In the genomic region with DNA sequence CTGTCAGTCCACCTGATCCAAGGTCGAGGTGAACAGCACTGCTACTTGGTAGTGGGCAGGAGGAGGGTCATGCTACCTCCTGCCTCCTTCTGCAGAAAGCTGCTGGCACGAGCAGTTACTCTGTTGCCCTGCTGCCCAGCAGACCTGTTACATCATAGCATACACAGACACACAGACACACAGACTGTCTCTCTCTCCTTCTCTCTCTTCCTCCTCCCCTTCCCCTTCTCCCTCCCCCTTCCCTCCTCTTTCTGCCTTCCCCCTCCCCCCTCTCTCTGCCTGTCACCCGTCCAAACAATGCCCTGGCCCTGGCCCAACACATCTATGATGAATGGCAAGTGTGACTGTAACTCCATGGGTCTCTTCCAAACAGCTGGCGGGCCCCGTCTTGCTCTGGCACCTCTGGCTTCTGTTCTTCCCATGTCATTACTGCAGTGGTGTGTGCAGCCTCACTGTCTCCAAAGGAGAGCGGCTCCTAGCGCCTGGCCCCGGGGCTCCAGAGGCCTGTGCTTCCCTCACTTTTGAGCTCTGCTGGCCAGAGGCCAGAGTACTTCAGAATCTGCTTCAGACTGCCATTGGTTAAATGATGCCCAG, we compare ENCODE assay signal across 9 mouse cellular contexts. TPM values are rescaled to one million over a fixed set of nuclear protein-coding genes. Genes with fewer than 3 reads are reported as not detected.
A peak's percentile ranks its signal among the peaks of the same experiment; 100 is the strongest.
DNase-seq lines count a peak whose midpoint lies in the region; ATAC-seq lines count a peak whose summit lies in the region.
"Had no signal": no experiment of that assay in that cellular context is flagged by ENCODE, and none has a peak within 500 bp of the region (broad histone marks: within the 10 kb centered on the region; RNA-seq: fewer than 3 reads in every experiment).

No protein-coding gene starts in this region.

- no peak overlapping the region for H3K9ac ChIP-seq in embryonic facial prominence, embryonic 13.5 days
- H3K9ac ChIP-seq in intestine, embryonic 15.5 days: no peak overlapping the region
- H3K9ac ChIP-seq: limb, embryonic 15.5 days had no signal

- peak; percentile 75; the same call in 1 of the 2 replicates for ATAC-seq in embryonic facial prominence, embryonic 13.5 days (ENCODE audit: insufficient number of reproducible peaks, insufficient read depth, low FRiP score, low TSS enrichment, low read depth)
- ATAC-seq in intestine, embryonic 15.5 days: peak; percentile 79
- no peak for ATAC-seq in cerebellum, adult (ENCODE audit: insufficient number of reproducible peaks, low FRiP score, low TSS enrichment)

- H3K27me3 ChIP-seq in embryonic facial prominence, embryonic 13.5 days: no peaks in the 10 kb centered on the region
- no peaks in the 10 kb centered on the region for H3K27me3 ChIP-seq in intestine, embryonic 15.5 days (replicated peaks)
- H3K27me3 ChIP-seq: limb, embryonic 15.5 days had no signal

- H3K9me3 ChIP-seq in embryonic facial prominence, embryonic 13.5 days: no peaks in the 10 kb centered on the region
- no peaks in the 10 kb centered on the region for H3K9me3 ChIP-seq in intestine, embryonic 15.5 days
- H3K9me3 ChIP-seq: limb, embryonic 15.5 days had no signal

- H3K4me3 ChIP-seq in embryonic facial prominence, embryonic 13.5 days: no peak overlapping the region
- H3K4me3 ChIP-seq in intestine, embryonic 15.5 days (replicated peaks): no peak overlapping the region
- H3K4me3 ChIP-seq: limb, embryonic 15.5 days had no signal

- DNase-seq in right cerebral cortex, postnatal 4 days: peak; percentile 12
- DNase-seq in right cerebral cortex, postnatal 14 days: no peak
- DNase-seq in lung, postnatal 14 days: peak; percentile 50
- DNase-seq in T-cell, adult 2 months (ENCODE audit: low spot score): no peak
- DNase-seq in layer of hippocampus, postnatal 14 days (ENCODE audit: low spot score in 2 of 2): no peak

- no peaks in the 10 kb centered on the region for H3K36me3 ChIP-seq in embryonic facial prominence, embryonic 13.5 days
- no peaks in the 10 kb centered on the region for H3K36me3 ChIP-seq in intestine, embryonic 15.5 days
- H3K36me3 ChIP-seq: limb, embryonic 15.5 days had no signal

- H3K4me1 ChIP-seq in embryonic facial prominence, embryonic 13.5 days: peaks cover 8% of the 10 kb centered on the region
- H3K4me1 ChIP-seq in intestine, embryonic 15.5 days (replicated peaks): peaks cover 10% of the 10 kb centered on the region

- 17% methylated on average over 8 of the region's 8 CpGs for WGBS in embryonic facial prominence, embryonic 13.5 days
- 20% methylated on average over 8 of the region's 8 CpGs for WGBS in intestine, embryonic 15.5 days

- H3K4me2 ChIP-seq in embryonic facial prominence, embryonic 13.5 days: no peak overlapping the region
- no peak overlapping the region for H3K4me2 ChIP-seq in intestine, embryonic 15.5 days (replicated peaks)
- H3K4me2 ChIP-seq: limb, embryonic 15.5 days had no signal

- no peak overlapping the region for H3K27ac ChIP-seq in embryonic facial prominence, embryonic 13.5 days
- H3K27ac ChIP-seq in intestine, embryonic 15.5 days: no peak overlapping the region
- H3K27ac ChIP-seq: limb, embryonic 15.5 days had no signal

RNA-seq across cellular contexts. Expression of gene Odc1, which starts 48.6 kb away (rescaled TPM):
- 186 and 193 TPM in 2 replicates for polyA plus RNA-seq in embryonic facial prominence, embryonic 13.5 days (2015; fragmentation: Nextera tagmentation; extraction: Ambion mirVana)
- 203 and 216 TPM in 2 replicates for polyA plus RNA-seq in intestine, embryonic 15.5 days (2015; fragmentation: Nextera tagmentation; extraction: Ambion mirVana)
- 10 to 100 TPM; 75.5 to 77.0 TPM for total RNA-seq in layer of hippocampus, postnatal 14 days (2021)

Comparison
In these comparisons a context has a peak if more than half of its experiments do, and no peak if none do; other contexts are left out.
1. DNase-seq: peak in right cerebral cortex, postnatal 4 days (single experiment) and lung, postnatal 14 days (single experiment); none in right cerebral cortex, postnatal 14 days (single experiment), T-cell, adult 2 months (single experiment) and layer of hippocampus, postnatal 14 days (0 of 2).